Mouse (Mus musculus) heart, adult 18-20 months (tissue): Measurements from ENCODE around the gene Ywhag. TPM values are rescaled to one million over a fixed set of nuclear protein-coding genes. Genes with fewer than 3 reads are reported as not detected.

Experiments
- DNase-seq, 2 experiments: peaks; one replicate each; pipeline ENCODE4 v3.0.0; 2021 to 2022; ENCODE audit warnings: mixed read lengths in 1 of 2
- long read RNA-seq, 2 experiments: library from polyadenylated mRNA; stranded (forward); transcript quantifications; one replicate each; pipeline ENCODE4 v2.0.0; 2021
- total RNA-seq, 2 experiments: library from RNA; stranded (reverse); gene quantifications; 2 replicates each; pipeline ENCODE4 v1.2.3; 2021

The Ywhag gene
- total RNA-seq, result 100 to 1,000 TPM; 285 to 287 TPM
- long read RNA-seq, experiment 1, transcript Ywhag-201 (2 exons, 3,520 nt), result major isoform, 5 of 50 reads
- long read RNA-seq, experiment 1, partial matches to known transcripts, result 43 of 50 reads
- long read RNA-seq, experiment 1, other reads (novel, unspliced or antisense), result 1 of 50 reads
- long read RNA-seq, experiment 2, transcript Ywhag-201 (2 exons, 3,520 nt), result major isoform, 5 of 31 reads
- long read RNA-seq, experiment 2, partial matches to known transcripts, result 0 of 31 reads
- long read RNA-seq, experiment 2, other reads (novel, unspliced or antisense), result 26 of 31 reads

- DNase-seq, result peak; percentile 98 to 99
These were observed at the start of gene Ywhag for GRCm38 (mm10) chr5:135934481-135935175. TSS of gene Ywhag (minus strand) at chr5:135934616.

DNA sequence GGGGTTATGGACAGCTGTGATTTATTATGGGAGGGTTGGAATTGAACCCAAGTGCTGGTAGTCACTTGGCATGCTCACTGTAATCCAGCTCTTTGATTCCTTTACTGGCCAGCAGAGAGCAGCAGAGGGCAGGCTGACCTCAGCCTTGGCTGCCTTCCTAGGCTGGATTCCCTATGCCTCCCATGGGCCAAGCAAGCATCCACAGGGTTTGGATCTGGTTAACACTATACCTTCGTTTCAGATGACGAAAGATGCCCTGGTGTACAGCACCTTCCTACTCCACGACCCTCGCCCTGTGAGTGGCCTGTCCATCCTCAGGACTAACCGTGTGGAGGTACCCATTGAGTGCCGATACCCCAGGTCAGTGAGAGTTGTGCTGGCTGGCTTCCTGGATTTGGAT is 48.0 kb upstream of the Ywhag start:
- peak; percentile 73 to 84 for DNase-seq

- no peak for DNase-seq
These were observed 45.5 kb upstream of the Ywhag start, which contains the start of gene Zp3 for GRCm38 (mm10) chr5:135979904-135980303. TSS of gene Zp3 (plus strand) at chr5:135980099.

DNA sequence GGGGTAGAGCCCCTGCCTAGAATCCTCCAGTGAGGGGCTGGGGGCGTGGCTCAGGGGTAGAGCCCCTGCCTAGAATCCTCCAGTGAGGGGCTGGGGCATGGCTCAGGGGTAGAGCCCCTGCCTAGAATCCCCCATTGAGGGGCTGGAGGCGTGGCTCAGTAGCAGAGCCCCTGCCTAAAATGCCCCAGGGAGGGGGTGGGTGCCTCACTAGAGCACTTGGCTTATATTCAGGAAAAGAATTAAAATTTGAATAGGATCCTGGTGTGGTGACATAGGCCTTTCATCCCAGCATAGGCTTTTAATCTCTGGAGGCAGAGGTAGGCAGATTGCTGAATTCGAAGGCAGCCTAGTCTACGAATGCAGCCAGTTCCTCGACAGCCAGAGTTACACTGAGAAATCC is 45.0 kb upstream of the Ywhag start:
- no peak for DNase-seq

DNA sequence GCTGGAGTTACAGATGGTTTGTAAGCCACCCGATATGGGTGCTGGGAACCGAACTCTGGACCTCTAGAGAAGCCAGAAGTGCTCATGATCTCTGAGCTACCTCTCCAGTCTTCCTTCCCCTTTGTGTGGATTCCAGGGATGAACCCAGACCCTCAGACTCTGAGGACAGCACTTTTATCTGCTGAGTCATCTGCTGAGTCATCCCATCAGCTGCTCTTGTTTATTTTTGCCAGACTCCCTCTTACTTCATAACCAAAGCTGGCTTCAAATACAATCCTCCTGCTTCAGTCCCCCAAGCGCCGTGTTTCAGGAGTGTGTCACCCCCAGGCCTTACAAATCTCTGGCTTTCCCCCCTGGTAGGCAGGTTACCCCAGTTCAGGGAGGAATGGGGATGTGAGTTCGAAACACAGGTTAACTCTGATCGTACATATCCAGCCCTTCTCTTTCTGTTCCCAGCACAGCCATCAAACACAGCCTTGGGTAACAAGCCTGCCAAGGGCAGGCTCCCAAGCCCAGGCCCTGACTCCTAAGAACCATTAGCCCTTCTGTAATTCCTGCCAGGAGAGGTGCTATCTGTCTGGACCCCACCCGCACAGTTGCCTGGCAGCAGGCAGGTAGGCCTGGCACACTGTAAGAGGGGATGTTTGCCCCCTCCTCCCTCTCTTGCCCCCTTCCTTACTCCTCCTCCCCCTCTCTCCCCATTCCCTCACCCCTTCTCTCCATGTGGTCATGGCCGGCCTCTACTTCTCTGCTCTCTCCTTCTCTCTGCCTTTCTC is 41.7 kb upstream of the Ywhag start:
- no peak for DNase-seq

DNA sequence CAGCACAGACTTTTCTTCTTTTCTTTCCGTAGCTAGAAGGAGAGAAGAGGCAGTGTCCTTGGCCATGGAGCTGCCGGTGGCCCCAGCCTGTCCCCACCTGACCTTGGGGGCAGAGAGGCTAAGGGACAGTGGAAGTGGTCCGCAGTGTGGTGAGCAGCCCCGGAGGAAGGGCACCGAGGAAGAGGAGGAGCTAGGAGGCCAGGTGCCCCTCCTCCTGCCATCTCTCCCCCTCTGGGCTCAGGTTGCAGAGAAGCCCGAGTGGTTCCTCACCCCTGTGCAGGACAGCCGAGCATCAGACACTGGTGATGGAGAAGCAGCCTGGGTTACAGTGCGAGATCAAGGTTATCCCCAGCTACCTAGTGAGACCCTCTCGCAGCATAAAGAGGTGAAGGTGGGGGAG is 39.9 kb upstream of the Ywhag start, which contains the start of gene Ssc4d:
Gene Ssc4d, minus strand, starts transcription at position 167 of the 400 bp plus-strand sequence.
- DNase-seq, result no peak

DNA sequence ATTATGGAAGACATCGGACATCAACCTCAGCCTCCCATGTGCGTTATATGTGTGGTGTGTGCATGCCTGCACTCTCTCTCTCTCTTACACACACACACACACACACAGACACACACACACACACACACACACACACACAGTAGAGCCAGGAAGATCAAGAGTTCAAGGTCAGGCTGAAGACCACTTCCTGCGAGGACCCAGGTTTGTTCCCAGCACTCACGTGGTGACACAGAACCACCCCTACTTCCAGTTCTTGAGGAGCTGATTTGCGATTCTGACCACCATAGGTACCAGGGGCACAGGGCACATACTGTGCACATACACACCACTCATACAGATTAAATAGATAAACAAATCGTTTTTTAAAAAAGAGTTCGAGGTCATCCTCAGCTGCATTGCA is 37.5 kb upstream of the Ywhag start:
- DNase-seq, result no peak

DNA sequence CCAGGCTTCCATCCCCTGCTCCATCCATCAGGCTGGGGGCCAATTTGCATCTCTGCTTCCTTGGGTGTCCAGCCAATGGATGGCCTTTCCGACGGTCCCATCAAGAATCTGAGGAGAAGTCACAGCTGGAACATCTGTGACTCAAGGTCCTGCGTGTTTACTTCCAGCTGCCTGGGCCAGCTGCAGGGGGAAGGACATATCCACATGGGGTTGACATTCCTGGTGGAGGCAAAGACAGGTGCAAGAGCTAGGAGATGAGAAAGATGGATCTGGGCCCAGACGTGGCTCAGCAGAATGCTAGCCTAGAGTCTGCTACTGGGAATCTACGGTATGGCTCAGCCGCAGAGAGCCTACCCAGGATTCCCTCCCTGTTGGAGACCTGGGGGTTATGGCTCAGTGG is 35.8 kb upstream of the Ywhag start:
- DNase-seq, result no peak

- DNase-seq, result peak in 1 of 2 experiments; percentile 81
These were observed 34.4 kb upstream of the Ywhag start for GRCm38 (mm10) chr5:135968781-135969180.

GRCm38 (mm10) chr5:135966866-135967265 is 32.5 kb upstream of the Ywhag start:
- DNase-seq, result peak in 1 of 2 experiments; percentile 27

DNA sequence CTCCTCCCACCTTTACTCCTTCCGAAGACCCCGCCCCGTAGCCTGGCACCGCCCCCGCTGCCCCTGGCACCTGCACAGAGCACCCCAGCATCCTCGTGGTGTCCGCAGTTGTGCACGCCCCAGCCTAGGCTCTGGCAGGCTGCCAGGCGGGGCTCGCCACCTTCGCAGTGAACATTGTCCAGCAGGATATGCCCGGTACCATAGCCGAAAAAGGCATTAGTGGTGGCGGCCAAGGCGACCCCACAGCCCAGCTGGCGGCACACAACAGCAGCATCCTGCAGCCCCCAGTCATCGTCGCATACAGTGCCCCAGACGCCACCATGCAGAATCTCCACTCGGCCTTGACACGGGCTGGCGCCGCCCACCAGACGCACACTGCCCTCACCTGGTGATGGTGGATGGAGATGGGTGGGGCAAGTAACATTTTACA is 31.1 kb upstream of the Ywhag start:
- peak in 1 of 2 experiments; percentile 24 for DNase-seq

GRCm38 (mm10) chr5:135963280-135963627 is 28.8 kb upstream of the Ywhag start:
- no peak for DNase-seq

GRCm38 (mm10) chr5:135962492-135963279 is 28.3 kb upstream of the Ywhag start:
- peak; percentile 97 to 100 for DNase-seq

DNA sequence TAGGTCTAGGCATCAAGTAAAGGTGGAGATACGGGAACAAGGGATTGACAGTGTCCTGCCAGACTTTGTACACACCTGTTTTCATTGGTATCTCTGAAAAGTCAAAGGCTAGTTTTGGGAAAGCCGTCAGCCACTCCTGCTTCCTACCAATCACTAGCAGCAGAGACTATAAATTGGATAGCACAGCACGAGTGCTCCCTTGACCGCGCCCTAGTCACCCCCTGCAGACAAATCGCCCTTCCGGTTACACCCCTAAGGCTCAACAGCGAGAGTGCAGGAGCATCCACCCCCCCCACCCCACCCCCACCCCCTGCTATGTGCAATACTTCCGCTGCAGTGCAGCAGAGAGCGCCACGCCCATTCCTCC is 27.7 kb upstream of the Ywhag start:
- no peak for DNase-seq

GRCm38 (mm10) chr5:135960909-135961635 is 26.7 kb upstream of the Ywhag start:
- peak in 1 of 2 experiments; percentile 19 for DNase-seq

DNA sequence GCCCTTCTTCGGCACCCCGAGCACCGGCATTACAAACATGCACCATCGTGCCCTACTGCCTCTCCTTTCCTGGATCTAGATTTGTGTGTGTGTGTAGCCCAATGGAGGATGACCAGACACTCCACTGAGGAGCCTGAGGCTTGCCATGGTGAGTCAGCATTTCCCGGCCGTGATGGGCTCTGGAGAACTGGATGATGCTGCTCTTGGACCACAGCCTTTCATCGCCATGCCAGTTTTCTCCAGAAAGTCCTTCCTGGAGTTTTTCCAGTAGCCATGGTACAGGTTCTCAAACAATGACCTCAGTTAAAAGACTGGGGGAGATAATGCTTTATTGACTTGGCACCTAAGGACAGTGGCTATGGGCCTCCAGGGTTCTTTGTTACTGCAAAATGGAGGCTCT is 25.5 kb upstream of the Ywhag start:
- no peak for DNase-seq

GRCm38 (mm10) chr5:135958367-135958766 is 24.0 kb upstream of the Ywhag start:
- no peak for DNase-seq

DNA sequence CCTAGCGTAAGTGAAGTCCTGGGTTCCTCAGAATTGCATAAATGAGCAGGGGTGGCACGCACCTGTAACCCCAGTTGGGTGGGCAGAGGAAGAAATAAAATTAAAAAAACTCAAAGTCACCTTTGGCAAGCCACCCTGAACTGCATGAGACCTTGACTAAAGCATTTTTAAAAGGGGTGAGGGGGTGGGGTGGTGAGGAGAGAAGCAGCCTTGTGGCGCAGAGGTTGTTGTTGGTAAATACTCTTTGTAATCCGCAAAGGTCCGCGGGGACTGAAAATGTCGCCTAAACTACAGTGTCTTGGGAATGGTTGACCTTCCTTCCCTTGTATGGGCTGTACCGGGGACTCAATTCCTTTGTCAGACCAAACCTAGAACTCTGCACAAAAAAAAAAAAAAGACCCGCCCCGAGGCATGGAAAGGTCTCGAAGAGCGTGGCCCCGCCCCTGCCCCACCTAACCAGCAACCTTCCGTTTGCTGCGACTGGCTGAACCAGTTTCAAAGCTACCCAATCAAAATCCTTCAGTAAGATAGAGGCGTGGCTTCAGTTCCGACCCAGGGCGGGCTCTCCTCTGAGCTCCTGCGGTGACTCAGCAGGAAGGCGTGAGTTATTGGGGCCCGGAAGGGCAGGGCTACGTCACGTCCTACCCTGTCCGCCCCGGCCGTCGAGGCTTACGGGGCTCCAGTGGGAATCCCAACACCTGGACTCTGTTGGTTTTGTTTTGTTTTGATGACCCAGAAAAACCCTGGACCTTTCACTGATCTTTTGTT is 23.0 kb upstream of the Ywhag start:
- DNase-seq, result peak; percentile 93 to 99

GRCm38 (mm10) chr5:135956300-135957206 is 22.1 kb upstream of the Ywhag start:
- no peak for DNase-seq
